Mouse (Mus musculus): Measurements from ENCODE around the gene Svep1. TPM values are rescaled to one million over a fixed set of nuclear protein-coding genes. Genes with fewer than 3 reads are reported as not detected.

The Svep1 gene
- polyA plus RNA-seq, 1 experiment from 2014 or later = 2.0 TPM

- H3K36me3 ChIP-seq (ENCODE audit: control insufficient read depth, insufficient read depth) = no peaks in the 10 kb centered on the region
- no peak overlapping the region for H3K4me3 ChIP-seq (ENCODE audit: low read depth, low read length)
- no peaks in the 10 kb centered on the region for H3K9me3 ChIP-seq (ENCODE audit: control insufficient read depth)
- H3K4me2 ChIP-seq (replicated peaks; ENCODE audit: low read depth) = no peak overlapping the region
- WGBS = 49% methylated on average over 4 of the region's 4 CpGs
- H3K9ac ChIP-seq (ENCODE audit: low read depth, low read length) = no peak overlapping the region
- no peaks in the 10 kb centered on the region for H3K27me3 ChIP-seq (replicated peaks; ENCODE audit: control insufficient read depth, insufficient read depth, low read length)
- no peak for ATAC-seq
- no peak overlapping the region for H3K27ac ChIP-seq (ENCODE audit: low read depth, low read length)
- TF ChIP-seq CTCF (IDR thresholded peaks at IDR 0.05; ENCODE audit: low read depth) = no peak
- no peaks in the 10 kb centered on the region; the same call in 1 of the 2 replicates for H3K4me1 ChIP-seq (replicated peaks; ENCODE audit: control insufficient read depth, insufficient read depth, low read length)
Measured at GRCm38 (mm10) chr4:58196795-58197194, 9.9 kb downstream of the Svep1 start.

GRCm38 (mm10) chr4:58195936-58196335 lies 10.7 kb downstream of the Svep1 start:
- ATAC-seq = no peak

GRCm38 (mm10) chr4:58189281-58189680 lies 17.4 kb downstream of the Svep1 start:
- Histone ChIP-seq H3K4me3 (ENCODE audit: low read depth, low read length) (no peak overlapping the region), H3K9me3 (ENCODE audit: control insufficient read depth) (no peaks in the 10 kb centered on the region), H3K9ac (ENCODE audit: low read depth, low read length) (no peak overlapping the region), H3K27me3 (replicated peaks; ENCODE audit: control insufficient read depth, insufficient read depth, low read length) (no peaks in the 10 kb centered on the region), H3K36me3 (ENCODE audit: control insufficient read depth, insufficient read depth) (no peaks in the 10 kb centered on the region), H3K27ac (ENCODE audit: low read depth, low read length) (no peak overlapping the region), H3K4me2 (replicated peaks; ENCODE audit: low read depth) (no peak overlapping the region), H3K4me1 (replicated peaks; ENCODE audit: control insufficient read depth, insufficient read depth, low read length) (no peaks in the 10 kb centered on the region)
- TF ChIP-seq CTCF (IDR thresholded peaks at IDR 0.05; ENCODE audit: low read depth) = no peak
- 68% methylated on average over 5 of the region's 5 CpGs for WGBS
- ATAC-seq = no peak

More at GRCm38 (mm10) chr4:58195936-58196335, 10.7 kb downstream of the Svep1 start:
- WGBS = 90% methylated on average over 2 of the region's 2 CpGs
- H3K4me3 ChIP-seq (ENCODE audit: low read depth, low read length) = no peak overlapping the region
- no peak for TF ChIP-seq CTCF (IDR thresholded peaks at IDR 0.05; ENCODE audit: low read depth)
- no peaks in the 10 kb centered on the region for H3K9me3 ChIP-seq (ENCODE audit: control insufficient read depth)
- H3K27ac ChIP-seq (ENCODE audit: low read depth, low read length) = no peak overlapping the region
- no peak overlapping the region for H3K9ac ChIP-seq (ENCODE audit: low read depth, low read length)
- no peak overlapping the region for H3K4me2 ChIP-seq (replicated peaks; ENCODE audit: low read depth)
- H3K36me3 ChIP-seq (ENCODE audit: control insufficient read depth, insufficient read depth) = no peaks in the 10 kb centered on the region
- no peaks in the 10 kb centered on the region for H3K27me3 ChIP-seq (replicated peaks; ENCODE audit: control insufficient read depth, insufficient read depth, low read length)
- no peaks in the 10 kb centered on the region; the same call in 1 of the 2 replicates for H3K4me1 ChIP-seq (replicated peaks; ENCODE audit: control insufficient read depth, insufficient read depth, low read length)

- no peak for TF ChIP-seq CTCF (IDR thresholded peaks at IDR 0.05; ENCODE audit: low read depth)
- H3K4me3 ChIP-seq (ENCODE audit: low read depth, low read length) = no peak overlapping the region
- no peak overlapping the region for H3K4me2 ChIP-seq (replicated peaks; ENCODE audit: low read depth)
- H3K4me1 ChIP-seq (replicated peaks; ENCODE audit: control insufficient read depth, insufficient read depth, low read length) = no peaks in the 10 kb centered on the region
- H3K27ac ChIP-seq (ENCODE audit: low read depth, low read length) = no peak overlapping the region
- no peaks in the 10 kb centered on the region for H3K9me3 ChIP-seq (ENCODE audit: control insufficient read depth)
- WGBS = 63% methylated on average over 3 of the region's 3 CpGs
- H3K9ac ChIP-seq (ENCODE audit: low read depth, low read length) = no peak overlapping the region
- no peaks in the 10 kb centered on the region for H3K36me3 ChIP-seq (ENCODE audit: control insufficient read depth, insufficient read depth)
- H3K27me3 ChIP-seq (replicated peaks; ENCODE audit: control insufficient read depth, insufficient read depth, low read length) = no peaks in the 10 kb centered on the region
- no peak for ATAC-seq
Measured at GRCm38 (mm10) chr4:58185401-58185800, 21.3 kb downstream of the Svep1 start.

- Histone ChIP-seq H3K36me3 (ENCODE audit: control insufficient read depth, insufficient read depth) (no peaks in the 10 kb centered on the region), H3K9me3 (ENCODE audit: control insufficient read depth) (no peaks in the 10 kb centered on the region), H3K9ac (ENCODE audit: low read depth, low read length) (no peak overlapping the region), H3K27me3 (replicated peaks; ENCODE audit: control insufficient read depth, insufficient read depth, low read length) (no peaks in the 10 kb centered on the region), H3K27ac (ENCODE audit: low read depth, low read length) (no peak overlapping the region), H3K4me2 (replicated peaks; ENCODE audit: low read depth) (no peak overlapping the region), H3K4me3 (ENCODE audit: low read depth, low read length) (no peak overlapping the region), H3K4me1 (replicated peaks; ENCODE audit: control insufficient read depth, insufficient read depth, low read length) (no peaks in the 10 kb centered on the region)
- TF ChIP-seq CTCF (IDR thresholded peaks at IDR 0.05; ENCODE audit: low read depth) = no peak
- WGBS = 63% methylated on average over 5 of the region's 5 CpGs
- no peak for ATAC-seq
Measured at GRCm38 (mm10) chr4:58184681-58185341, 21.8 kb downstream of the Svep1 start.

- H3K27ac ChIP-seq (ENCODE audit: low read depth, low read length) = no peak overlapping the region
- H3K4me2 ChIP-seq (replicated peaks; ENCODE audit: low read depth) = no peak overlapping the region
- no peak for ATAC-seq
- WGBS = 72% methylated on average over 4 of the region's 4 CpGs
- H3K27me3 ChIP-seq (replicated peaks; ENCODE audit: control insufficient read depth, insufficient read depth, low read length) = no peaks in the 10 kb centered on the region
- H3K4me3 ChIP-seq (ENCODE audit: low read depth, low read length) = no peak overlapping the region
- no peaks in the 10 kb centered on the region for H3K4me1 ChIP-seq (replicated peaks; ENCODE audit: control insufficient read depth, insufficient read depth, low read length)
- H3K36me3 ChIP-seq (ENCODE audit: control insufficient read depth, insufficient read depth) = no peaks in the 10 kb centered on the region
- TF ChIP-seq CTCF (IDR thresholded peaks at IDR 0.05; ENCODE audit: low read depth) = no peak
- H3K9ac ChIP-seq (ENCODE audit: low read depth, low read length) = no peak overlapping the region
- no peaks in the 10 kb centered on the region for H3K9me3 ChIP-seq (ENCODE audit: control insufficient read depth)
Measured at GRCm38 (mm10) chr4:58183897-58184296, 22.8 kb downstream of the Svep1 start.
